Mouse (Mus musculus): ENCODE measurements around the gene Shox2. TPM values are rescaled to one million over a fixed set of nuclear protein-coding genes. Genes with fewer than 3 reads are reported as not detected.

The Shox2 gene
- polyA plus RNA-seq, 1 experiment from 2014 or later: 30.9 TPM

DNA sequence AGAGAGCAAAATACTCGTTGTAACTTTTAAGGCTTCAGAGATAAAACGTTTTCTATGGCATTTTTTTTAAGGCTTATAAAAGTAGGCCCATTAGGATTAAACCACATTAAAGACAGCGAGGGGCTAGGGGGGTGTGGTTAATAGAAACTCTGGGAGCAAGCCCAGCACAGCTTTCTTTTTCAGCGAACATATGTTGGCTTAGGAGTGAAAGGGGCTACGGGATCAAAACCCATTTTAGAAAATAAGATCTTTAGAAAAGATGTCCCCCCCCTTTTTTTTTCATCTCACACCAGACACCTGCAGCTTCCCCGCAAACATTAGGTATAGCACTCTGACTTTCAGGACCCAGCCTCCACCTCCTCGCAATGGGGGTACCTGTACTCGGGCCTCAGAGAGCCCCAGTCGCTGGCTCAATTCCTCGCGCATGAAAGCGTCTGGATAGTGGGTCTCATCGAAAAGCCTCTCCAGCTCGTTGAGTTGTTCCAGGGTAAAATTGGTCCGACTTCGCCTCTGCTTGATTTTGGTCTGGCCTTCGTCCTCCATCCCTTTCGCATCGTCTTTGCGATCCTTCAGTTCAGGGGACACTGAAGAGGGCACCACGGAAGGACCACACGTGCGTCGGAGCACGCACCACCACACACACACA is 3.6 kb downstream of the Shox2 start:
- Histone ChIP-seq H3K4me2 (peak overlapping the region; percentile 74), H3K4me3 (peak overlapping the region; percentile 63), H3K9ac (peak overlapping the region; percentile 87), H3K36me3 (0 out of 2 replicates have a peak, but pooled peaks cover 3% of the 10 kb centered on the region), H3K4me1 (peaks cover 30% of the 10 kb centered on the region), H3K27ac (peak overlapping the region; percentile 73; the same call in 1 of the 2 replicates), H3K27me3 (peaks cover 88% of the 10 kb centered on the region), H3K9me3 (no peaks in the 10 kb centered on the region)
- ATAC-seq (ENCODE audit: insufficient number of reproducible peaks, insufficient read depth, low FRiP score, low TSS enrichment, low read depth): no peak
- WGBS: 2% methylated on average over 25 of the region's 25 CpGs

DNA sequence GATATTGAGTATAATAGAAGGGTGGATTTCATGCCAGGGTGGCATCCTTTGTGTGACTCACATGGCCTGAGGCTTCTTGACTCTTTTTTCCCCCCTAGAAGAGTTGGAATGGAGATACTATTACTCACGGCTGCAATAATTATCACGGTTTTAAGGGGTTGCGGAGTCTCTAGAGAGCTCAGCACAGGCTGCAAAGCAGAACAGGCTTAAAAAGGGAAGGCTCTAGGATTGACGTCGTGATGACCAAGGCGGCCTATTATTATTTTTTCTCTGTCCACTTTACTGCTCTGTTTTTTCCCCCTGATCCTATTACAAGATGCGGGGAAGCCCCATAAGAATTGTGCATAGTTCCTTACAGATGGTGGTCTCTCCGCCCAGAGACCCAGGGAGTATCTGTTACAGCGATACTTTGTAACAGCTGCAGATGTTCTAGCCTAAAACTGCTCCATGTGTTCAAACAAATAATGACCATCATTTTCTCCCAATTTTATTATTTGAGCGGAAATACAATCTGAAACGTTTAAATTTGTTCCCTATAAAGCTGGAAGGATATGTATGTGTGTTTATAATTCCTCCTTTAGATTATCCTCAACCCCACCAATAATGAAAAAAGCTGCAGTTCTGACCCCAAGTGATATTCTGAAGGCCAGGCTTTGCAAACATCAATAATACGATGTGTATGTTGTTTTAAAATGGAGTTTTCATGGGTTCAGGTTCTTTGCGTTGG is 4.5 kb downstream of the Shox2 start:
- Histone ChIP-seq H3K27ac (peak overlapping the region; percentile 33; the same call in 1 of the 2 replicates), H3K9me3 (no peaks in the 10 kb centered on the region), H3K4me2 (peak overlapping the region; percentile 74), H3K9ac (peak overlapping the region; percentile 87; the same call in 1 of the 2 replicates), H3K36me3 (0 out of 2 replicates have a peak, but pooled peaks cover 3% of the 10 kb centered on the region), H3K4me3 (peak overlapping the region; percentile 63), H3K27me3 (peaks cover 87% of the 10 kb centered on the region), H3K4me1 (peaks cover 27% of the 10 kb centered on the region)
- ATAC-seq (ENCODE audit: insufficient number of reproducible peaks, insufficient read depth, low FRiP score, low TSS enrichment, low read depth): no peak
- 9% methylated on average over 13 of the region's 13 CpGs for WGBS

DNA sequence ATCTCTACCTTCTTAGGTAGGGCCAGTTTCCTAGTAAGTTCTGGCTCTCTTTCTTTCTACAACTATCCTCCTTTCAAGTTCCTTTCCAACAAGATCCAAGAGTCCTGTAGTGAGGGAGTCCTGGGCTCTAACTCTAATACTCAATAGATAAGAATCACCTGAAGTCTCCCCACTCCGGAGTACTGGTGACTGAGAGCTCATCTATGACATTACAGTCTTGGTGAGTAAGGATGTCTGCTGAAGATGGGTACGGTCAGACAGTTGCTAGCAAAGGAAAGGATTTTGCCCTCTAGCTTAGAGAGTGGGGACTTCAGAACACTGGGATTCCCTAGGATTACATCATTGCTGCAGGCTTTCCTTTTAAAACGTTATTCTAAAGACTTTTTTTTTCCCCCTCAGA is 7.1 kb downstream of the Shox2 start:
- Histone ChIP-seq H3K27ac (no peak overlapping the region), H3K4me2 (peak overlapping the region; percentile 75), H3K4me1 (peaks cover 32% of the 10 kb centered on the region), H3K36me3 (0 out of 2 replicates have a peak, but pooled peaks cover 3% of the 10 kb centered on the region), H3K27me3 (peaks cover 90% of the 10 kb centered on the region), H3K4me3 (no peak overlapping the region), H3K9me3 (no peaks in the 10 kb centered on the region), H3K9ac (no peak overlapping the region)
- 30% methylated on average over 3 of the region's 3 CpGs for WGBS
- ATAC-seq (ENCODE audit: insufficient number of reproducible peaks, insufficient read depth, low FRiP score, low TSS enrichment, low read depth): no peak

DNA sequence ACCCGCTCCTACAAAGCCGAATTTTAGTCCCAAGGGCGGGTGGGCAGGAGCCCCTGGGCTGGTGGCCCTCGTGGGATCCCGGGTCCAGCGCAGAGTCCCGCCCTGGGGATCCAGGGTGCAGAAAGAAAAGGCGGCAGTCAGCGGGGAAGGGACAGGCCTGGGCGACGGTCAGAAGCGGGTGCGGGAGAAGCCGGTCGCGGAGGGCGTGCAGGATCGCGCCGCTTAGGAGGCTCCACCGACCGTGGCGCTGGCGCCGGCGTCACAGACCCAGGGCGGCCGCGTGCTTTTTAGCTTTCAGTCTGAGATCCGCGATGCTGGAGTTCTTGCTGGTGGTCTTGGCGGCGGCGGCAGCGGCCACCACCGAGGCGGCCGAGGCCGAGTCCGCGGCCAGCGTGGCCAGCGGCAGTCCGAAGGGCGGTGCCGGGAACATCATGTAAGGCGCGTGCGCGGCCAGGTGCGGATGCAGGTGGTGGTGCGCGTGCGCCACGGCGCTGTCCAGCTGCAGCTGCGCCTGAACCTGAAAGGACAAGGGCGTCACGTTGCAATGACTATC is 8.1 kb downstream of the Shox2 start:
- H3K36me3 ChIP-seq: 0 out of 2 replicates have a peak, but pooled peaks cover 3% of the 10 kb centered on the region
- ATAC-seq (ENCODE audit: insufficient number of reproducible peaks, insufficient read depth, low FRiP score, low TSS enrichment, low read depth): no peak
- H3K27ac ChIP-seq: peak overlapping the region; percentile 22; the same call in 1 of the 2 replicates
- H3K9ac ChIP-seq: peak overlapping the region; percentile 66
- peaks cover 23% of the 10 kb centered on the region for H3K4me1 ChIP-seq
- 2% methylated on average over 54 of the region's 59 CpGs for WGBS
- peaks cover 82% of the 10 kb centered on the region for H3K27me3 ChIP-seq
- H3K4me2 ChIP-seq: peak overlapping the region; percentile 75
- H3K4me3 ChIP-seq: peak overlapping the region; percentile 51
- H3K9me3 ChIP-seq: no peaks in the 10 kb centered on the region

DNA sequence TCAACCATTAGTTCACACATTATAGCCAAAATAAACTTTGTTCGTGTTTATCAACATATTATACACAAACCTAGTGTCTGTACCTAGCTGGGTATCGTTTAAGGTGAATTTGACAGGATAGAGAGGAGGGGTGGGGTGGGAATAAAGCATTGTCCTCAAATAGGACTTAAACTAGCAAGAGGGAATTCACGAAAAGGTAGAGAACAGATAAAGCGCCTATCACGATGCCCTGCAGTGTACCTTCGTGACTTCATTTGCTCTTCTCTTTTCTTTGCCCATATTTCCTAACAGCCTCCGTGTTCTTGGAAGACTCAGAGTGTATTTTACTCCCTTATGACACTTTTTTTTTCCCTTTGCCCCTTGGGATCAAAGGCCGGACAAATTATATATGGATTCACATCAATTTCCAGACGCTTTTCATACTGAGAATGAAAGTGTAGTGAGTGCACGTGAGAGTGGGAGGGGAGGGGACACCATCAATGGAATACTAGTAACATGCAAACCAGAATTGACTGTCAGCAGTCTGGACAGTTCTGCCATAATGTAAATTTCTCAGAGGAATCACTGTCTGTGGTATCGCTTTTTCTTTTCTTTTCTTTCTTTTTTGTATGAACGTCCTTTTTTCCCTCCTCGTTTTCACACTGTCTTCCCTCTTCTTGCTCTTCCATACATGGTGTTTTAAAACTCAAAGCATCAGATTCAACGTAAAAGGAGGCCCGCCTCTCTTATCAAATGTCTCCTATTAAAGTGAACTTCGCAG is 9.2 kb downstream of the Shox2 start:
- no peak for ATAC-seq (ENCODE audit: insufficient number of reproducible peaks, insufficient read depth, low FRiP score, low TSS enrichment, low read depth)
- Histone ChIP-seq H3K36me3 (0 out of 2 replicates have a peak, but pooled peaks cover 3% of the 10 kb centered on the region), H3K27me3 (peaks cover 82% of the 10 kb centered on the region), H3K4me2 (peak overlapping the region; percentile 32), H3K27ac (no peak overlapping the region), H3K9me3 (no peaks in the 10 kb centered on the region), H3K4me3 (0 out of 2 replicates have a peak overlapping the region, but pooled peaks have one; percentile 1), H3K4me1 (peaks cover 27% of the 10 kb centered on the region), H3K9ac (no peak overlapping the region)
- WGBS: 24% methylated on average over 16 of the region's 16 CpGs

DNA sequence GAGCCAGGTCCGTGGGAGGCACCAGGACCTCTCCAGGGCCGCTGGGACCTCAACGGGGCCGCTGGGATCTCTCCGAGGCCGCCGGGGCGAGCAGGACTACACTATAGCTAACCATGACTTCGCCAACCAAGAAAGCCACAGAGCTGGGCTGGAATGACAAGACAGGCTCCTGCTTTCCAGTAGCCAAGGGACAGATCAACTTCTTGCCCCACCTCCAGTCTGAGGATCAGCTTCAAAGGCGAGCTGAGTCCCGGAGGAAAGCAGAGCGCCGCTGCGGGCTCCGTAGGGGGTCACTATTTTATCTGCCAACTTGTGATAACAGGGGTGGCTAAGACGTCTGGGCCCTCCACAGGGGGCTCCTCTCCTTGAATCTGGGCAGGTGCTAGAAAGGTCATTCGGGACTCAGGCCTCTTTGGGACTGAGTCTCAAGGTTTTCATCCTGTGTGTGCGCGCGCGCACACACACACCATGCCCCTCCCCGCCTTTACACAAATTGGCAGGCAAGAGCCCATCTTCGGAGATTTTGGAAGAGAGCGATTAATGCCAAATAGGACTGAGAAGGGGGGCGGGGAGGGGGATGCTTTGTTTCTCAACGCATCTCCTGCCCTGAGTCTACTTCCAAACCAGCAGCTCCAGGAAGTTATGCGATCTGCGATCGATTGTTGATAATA is 10.8 kb downstream of the Shox2 start:
- Histone ChIP-seq H3K27me3 (peaks cover 75% of the 10 kb centered on the region), H3K4me3 (peak overlapping the region; percentile 19), H3K9me3 (no peaks in the 10 kb centered on the region), H3K9ac (peak overlapping the region; percentile 32; the same call in 1 of the 2 replicates), H3K27ac (peak overlapping the region; percentile 55), H3K4me2 (peak overlapping the region; percentile 52), H3K4me1 (peaks cover 28% of the 10 kb centered on the region), H3K36me3 (0 out of 2 replicates have a peak, but pooled peaks cover 3% of the 10 kb centered on the region)
- 4% methylated on average over 29 of the region's 29 CpGs for WGBS
- no peak for ATAC-seq (ENCODE audit: insufficient number of reproducible peaks, insufficient read depth, low FRiP score, low TSS enrichment, low read depth)

DNA sequence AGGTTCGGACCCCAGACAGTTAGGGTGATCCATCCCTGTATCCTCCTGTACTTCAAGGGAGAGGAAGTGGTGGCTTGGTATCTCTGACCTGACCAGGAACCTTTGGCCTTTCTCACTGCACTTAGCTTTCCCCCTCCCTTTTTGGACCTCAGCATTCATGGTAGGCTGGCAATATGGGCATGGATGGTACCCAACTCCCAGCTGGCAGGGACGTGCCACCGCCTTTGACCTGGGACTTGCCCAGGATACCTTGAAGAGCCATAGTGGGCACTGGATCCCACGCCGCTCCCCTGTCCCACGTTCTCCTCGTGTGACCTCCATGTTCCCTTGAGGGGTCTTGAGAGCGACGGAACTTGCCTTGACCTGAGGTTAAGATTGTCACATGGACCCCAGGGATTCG is 11.3 kb downstream of the Shox2 start:
- Histone ChIP-seq H3K27ac (peak overlapping the region; percentile 55), H3K27me3 (peaks cover 72% of the 10 kb centered on the region), H3K36me3 (0 out of 2 replicates have a peak, but pooled peaks cover 3% of the 10 kb centered on the region), H3K4me3 (peak overlapping the region; percentile 19; the same call in 1 of the 2 replicates), H3K4me1 (peaks cover 28% of the 10 kb centered on the region), H3K9ac (no peak overlapping the region), H3K9me3 (no peaks in the 10 kb centered on the region), H3K4me2 (peak overlapping the region; percentile 52)
- 5% methylated on average over 10 of the region's 10 CpGs for WGBS
- ATAC-seq (ENCODE audit: insufficient number of reproducible peaks, insufficient read depth, low FRiP score, low TSS enrichment, low read depth): no peak; the same call in 1 of the 2 replicates

DNA sequence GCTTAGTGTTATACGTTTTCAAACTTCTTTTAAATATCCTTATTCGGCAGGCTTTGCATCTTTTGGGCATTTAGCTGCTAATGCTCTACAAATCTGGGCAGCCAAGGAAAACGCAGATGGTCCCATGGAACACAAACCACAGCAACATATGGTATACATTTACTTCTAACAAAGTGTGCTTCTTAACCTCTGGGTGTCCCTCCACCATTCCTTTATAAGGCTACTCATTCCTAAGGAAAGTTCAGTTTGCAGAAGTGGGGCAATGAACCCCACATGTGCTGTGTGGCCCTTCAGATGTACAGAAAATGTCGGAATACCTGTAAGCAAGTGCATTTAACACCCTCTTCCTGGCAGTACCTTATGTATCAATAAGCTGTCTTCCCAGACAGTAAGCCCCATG is 14.1 kb downstream of the Shox2 start:
- Histone ChIP-seq H3K4me2 (no peak overlapping the region), H3K9ac (no peak overlapping the region), H3K36me3 (no peaks in the 10 kb centered on the region), H3K27me3 (peaks cover 52% of the 10 kb centered on the region), H3K27ac (no peak overlapping the region), H3K4me1 (peaks cover 19% of the 10 kb centered on the region), H3K4me3 (no peak overlapping the region), H3K9me3 (no peaks in the 10 kb centered on the region)
- 0 out of 2 replicates have a peak, but pooled peaks have one; percentile 52 for ATAC-seq (ENCODE audit: insufficient number of reproducible peaks, insufficient read depth, low FRiP score, low TSS enrichment, low read depth)
- WGBS: 20% methylated on average over 4 of the region's 4 CpGs

DNA sequence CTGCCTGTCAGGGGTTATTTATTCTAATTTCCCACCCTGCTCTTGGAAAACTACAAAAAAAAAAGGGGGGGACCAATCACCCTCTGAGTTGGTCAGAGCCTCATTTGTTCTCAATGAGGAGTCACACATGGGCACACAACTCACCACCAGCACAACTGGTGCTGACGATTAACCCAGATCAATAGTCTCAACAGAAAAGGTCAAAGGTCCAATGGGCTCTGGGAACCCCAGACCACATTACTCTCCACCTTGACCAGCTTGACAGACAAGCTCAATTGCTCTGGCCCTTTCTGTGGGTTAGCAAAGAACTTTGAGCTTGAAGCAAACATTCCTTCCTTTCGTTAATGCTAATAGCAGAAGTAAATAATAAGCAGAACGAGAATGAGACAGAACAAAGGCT is 16.7 kb downstream of the Shox2 start:
- H3K9ac ChIP-seq: no peak overlapping the region
- H3K4me2 ChIP-seq: no peak overlapping the region
- WGBS: 37% methylated on average over 3 of the region's 3 CpGs
- no peak for ATAC-seq (ENCODE audit: insufficient number of reproducible peaks, insufficient read depth, low FRiP score, low TSS enrichment, low read depth)
- H3K4me1 ChIP-seq: peaks cover 5% of the 10 kb centered on the region
- H3K4me3 ChIP-seq: no peak overlapping the region
- no peaks in the 10 kb centered on the region for H3K9me3 ChIP-seq
- peaks cover 27% of the 10 kb centered on the region for H3K27me3 ChIP-seq
- no peak overlapping the region for H3K27ac ChIP-seq
- no peaks in the 10 kb centered on the region for H3K36me3 ChIP-seq

DNA sequence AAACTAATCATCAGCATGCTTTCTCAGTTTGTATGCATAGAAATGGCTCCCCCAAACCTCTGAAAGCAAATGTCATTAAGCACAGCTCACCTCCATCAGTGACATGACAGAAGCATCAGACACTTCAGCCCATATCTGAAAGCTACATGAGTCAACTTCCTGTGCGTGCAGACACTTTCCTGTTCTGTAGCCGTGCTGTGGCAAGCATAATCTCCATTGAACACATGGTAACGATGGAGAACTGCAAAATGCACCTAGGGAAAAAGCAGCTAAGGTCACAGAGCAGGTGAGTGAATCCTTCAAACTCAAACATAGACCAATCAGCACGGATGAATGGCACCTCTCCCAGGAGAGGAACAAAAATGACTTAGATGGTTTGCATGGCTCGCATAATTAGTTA is 21.6 kb downstream of the Shox2 start:
- peaks cover 5% of the 10 kb centered on the region; the same call in 1 of the 2 replicates for H3K27me3 ChIP-seq
- H3K27ac ChIP-seq: no peak overlapping the region
- H3K36me3 ChIP-seq: no peaks in the 10 kb centered on the region
- H3K4me2 ChIP-seq: no peak overlapping the region
- H3K9me3 ChIP-seq: no peaks in the 10 kb centered on the region
- no peak overlapping the region for H3K4me3 ChIP-seq
- H3K4me1 ChIP-seq: no peaks in the 10 kb centered on the region
- WGBS: 66% methylated on average over 5 of the region's 5 CpGs
- no peak for ATAC-seq (ENCODE audit: insufficient number of reproducible peaks, insufficient read depth, low FRiP score, low TSS enrichment, low read depth)
- no peak overlapping the region for H3K9ac ChIP-seq
